Mouse (Mus musculus): ENCODE data around the gene Cldn13. TPM values are rescaled to one million over a fixed set of nuclear protein-coding genes. Genes with fewer than 3 reads are reported as not detected.
"Not testable (repeated sequence)": the region's sequence is repeated elsewhere in the genome, so short reads cannot be mapped to it uniquely, and the experiment has no call there.

Gene Cldn13
- polyA plus RNA-seq, 1 experiment from 2014 or later = 2.8 TPM

DNA sequence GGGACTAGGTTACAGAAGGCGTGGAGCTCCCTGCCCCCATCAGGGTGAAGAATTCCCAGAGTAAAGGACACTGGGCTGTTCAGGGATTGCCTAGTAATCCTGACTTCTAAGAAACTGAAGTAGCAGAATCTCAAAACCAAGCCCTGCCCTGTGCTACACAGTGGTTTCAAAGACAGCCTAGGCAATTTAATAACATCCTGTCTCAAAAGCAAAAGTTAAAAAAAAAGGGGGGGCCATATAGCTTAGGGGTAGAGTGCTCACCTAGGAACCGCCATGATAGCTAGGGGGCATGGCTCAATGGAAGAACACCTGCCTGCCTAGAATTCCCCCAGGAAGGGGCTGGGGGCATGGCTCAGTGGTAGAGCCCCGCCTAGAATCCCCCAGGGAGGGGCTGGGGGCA is 23.7 kb upstream of the Cldn13 start:
- WGBS = 75% methylated on average over 3 of the region's 3 CpGs
- DNase-seq (ENCODE audit: low spot score) = no peak

DNA sequence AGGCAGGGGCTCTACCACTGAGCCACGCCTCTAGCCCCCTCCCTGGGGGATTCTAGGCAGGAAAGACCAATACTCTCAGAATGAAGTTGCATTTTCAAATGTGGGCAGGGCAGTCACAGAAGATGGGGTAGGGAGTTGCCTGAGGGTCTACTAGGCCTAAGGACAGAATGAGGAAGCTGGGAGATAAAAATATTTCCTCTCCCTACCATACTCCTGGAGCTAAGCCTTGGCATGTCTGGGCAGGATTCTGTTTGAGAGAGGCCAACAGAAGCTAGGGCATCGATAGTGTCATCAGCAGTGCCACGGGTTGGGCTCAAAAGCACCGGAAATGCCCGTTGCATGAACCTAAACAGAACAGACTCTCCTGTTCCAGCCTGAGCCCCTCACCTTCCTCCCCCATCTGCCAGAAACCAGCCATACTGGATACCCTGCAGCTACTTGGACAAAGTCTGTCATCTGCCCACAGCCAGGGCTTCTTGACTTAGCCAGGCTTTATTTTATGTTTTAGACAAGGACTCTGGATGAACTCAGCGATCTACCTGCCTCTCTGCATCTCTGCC is 21.4 kb upstream of the Cldn13 start:
- Histone ChIP-seq H3K27ac (replicated peaks; ENCODE audit: low read depth, low read length) (no peak overlapping the region), H3K9me3 (ENCODE audit: control insufficient read depth, low read length) (no peaks in the 10 kb centered on the region), H3K9ac (ENCODE audit: low read length) (no peak overlapping the region), H3K4me1 (ENCODE audit: control insufficient read depth, insufficient read depth, low read length) (no peaks in the 10 kb centered on the region), H3K27me3 (ENCODE audit: control insufficient read depth, insufficient read depth, low read length) (no peaks in the 10 kb centered on the region), H3K36me3 (ENCODE audit: control insufficient read depth, insufficient read depth, low read length) (no peaks in the 10 kb centered on the region), H3K4me3 (ENCODE audit: low read depth, low read length) (no peak overlapping the region), H3K4me2 (ENCODE audit: low read depth, severe bottlenecking) (no peak overlapping the region)
- DNase-seq (ENCODE audit: low spot score) (no peak), ATAC-seq (ENCODE audit: insufficient number of reproducible peaks, low FRiP score, low TSS enrichment, low read depth) (no peak)
- WGBS = 81% methylated on average over 6 of the region's 6 CpGs

More for the DNA sequence above, 23.7 kb upstream of the Cldn13 start:
- no peak overlapping the region for H3K4me3 ChIP-seq (ENCODE audit: low read depth, low read length)
- ATAC-seq (ENCODE audit: insufficient number of reproducible peaks, low FRiP score, low TSS enrichment, low read depth) = no peak
- H3K9ac ChIP-seq (ENCODE audit: low read length) = no peak overlapping the region
- no peak overlapping the region for H3K4me2 ChIP-seq (ENCODE audit: low read depth, severe bottlenecking)
- H3K36me3 ChIP-seq (ENCODE audit: control insufficient read depth, insufficient read depth, low read length) = no peaks in the 10 kb centered on the region
- no peak overlapping the region for H3K27ac ChIP-seq (replicated peaks; ENCODE audit: low read depth, low read length)
- H3K9me3 ChIP-seq (ENCODE audit: control insufficient read depth, low read length) = no peaks in the 10 kb centered on the region
- H3K4me1 ChIP-seq (ENCODE audit: control insufficient read depth, insufficient read depth, low read length) = no peaks in the 10 kb centered on the region
- no peaks in the 10 kb centered on the region for H3K27me3 ChIP-seq (ENCODE audit: control insufficient read depth, insufficient read depth, low read length)

DNA sequence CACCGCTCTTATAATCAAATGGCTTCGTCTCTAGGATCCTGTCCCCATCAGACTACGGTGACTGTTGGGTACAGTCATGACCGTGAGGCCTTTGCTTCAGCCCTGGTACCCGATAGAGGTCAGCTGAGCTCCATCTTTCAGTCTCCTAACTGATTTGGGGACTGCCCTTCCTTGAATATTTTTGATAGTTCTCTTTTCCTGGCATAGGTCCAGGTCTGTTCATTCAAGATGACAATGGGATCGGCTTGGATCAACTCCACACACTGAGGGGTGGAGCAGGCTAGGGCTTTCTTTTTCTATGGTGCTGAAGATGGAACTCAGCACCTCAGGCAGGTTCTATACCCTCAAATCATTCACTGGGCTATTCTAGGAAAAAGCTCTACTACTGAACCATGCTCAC is 20.7 kb upstream of the Cldn13 start:
- Histone ChIP-seq H3K9ac (ENCODE audit: low read length) (no peak overlapping the region), H3K27me3 (ENCODE audit: control insufficient read depth, insufficient read depth, low read length) (no peaks in the 10 kb centered on the region), H3K4me2 (ENCODE audit: low read depth, severe bottlenecking) (no peak overlapping the region), H3K36me3 (ENCODE audit: control insufficient read depth, insufficient read depth, low read length) (no peaks in the 10 kb centered on the region), H3K27ac (replicated peaks; ENCODE audit: low read depth, low read length) (no peak overlapping the region), H3K4me1 (ENCODE audit: control insufficient read depth, insufficient read depth, low read length) (no peaks in the 10 kb centered on the region), H3K9me3 (ENCODE audit: control insufficient read depth, low read length) (no peaks in the 10 kb centered on the region), H3K4me3 (ENCODE audit: low read depth, low read length) (no peak overlapping the region)
- DNase-seq (ENCODE audit: low spot score) = no peak
- 95% methylated on average over 6 of the region's 6 CpGs for WGBS
- no peak for ATAC-seq (ENCODE audit: insufficient number of reproducible peaks, low FRiP score, low TSS enrichment, low read depth)

DNA sequence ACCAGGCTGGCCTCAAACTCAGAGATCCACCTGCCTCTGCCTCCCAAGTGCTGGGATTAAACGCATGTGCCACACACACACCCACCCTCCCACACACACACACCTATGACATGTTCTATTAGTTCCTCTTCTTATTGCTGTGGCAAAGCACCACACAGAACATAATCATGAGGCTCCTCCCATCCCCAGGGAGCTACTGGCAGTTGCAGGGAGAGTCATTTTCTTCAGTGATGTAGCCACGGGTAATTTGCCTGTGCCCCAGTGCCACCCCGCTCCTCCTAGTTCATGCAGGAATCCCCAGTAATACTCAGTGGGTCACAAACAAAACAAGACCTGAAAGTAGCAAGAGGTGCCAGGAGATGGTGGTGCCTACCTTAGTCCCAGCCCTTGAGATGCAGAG is 19.3 kb upstream of the Cldn13 start:
- ATAC-seq (ENCODE audit: insufficient number of reproducible peaks, low FRiP score, low TSS enrichment, low read depth) = no peak
- Histone ChIP-seq H3K9me3 (ENCODE audit: control insufficient read depth, low read length) (no peaks in the 10 kb centered on the region), H3K27me3 (ENCODE audit: control insufficient read depth, insufficient read depth, low read length) (no peaks in the 10 kb centered on the region)

DNA sequence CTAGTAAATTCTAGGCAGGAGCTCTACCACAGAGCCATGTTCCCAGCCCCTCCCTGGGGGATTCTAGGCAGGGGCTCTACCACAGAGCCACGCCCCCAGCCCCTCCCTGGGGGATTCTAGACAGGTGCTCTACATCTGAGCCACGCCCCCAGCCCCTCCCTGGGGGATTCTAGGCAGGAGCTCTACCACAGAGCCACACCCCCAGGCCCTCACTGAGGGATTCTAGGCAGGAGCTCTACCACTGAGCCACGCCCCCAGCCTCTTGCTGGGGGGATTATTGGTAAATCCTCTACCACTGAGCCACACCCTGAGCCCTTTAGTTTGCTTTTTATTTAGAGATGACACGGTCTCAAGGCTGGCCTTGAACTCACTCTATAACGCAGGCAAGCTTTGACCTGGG is 18.4 kb upstream of the Cldn13 start:
- H3K36me3 ChIP-seq (ENCODE audit: control insufficient read depth, insufficient read depth, low read length); H3K4me2 ChIP-seq (ENCODE audit: low read depth, severe bottlenecking); DNase-seq (ENCODE audit: low spot score); H3K9ac ChIP-seq (ENCODE audit: low read length); H3K4me3 ChIP-seq (ENCODE audit: low read depth, low read length); H3K27ac ChIP-seq (replicated peaks; ENCODE audit: low read depth, low read length); ATAC-seq (ENCODE audit: insufficient number of reproducible peaks, low FRiP score, low TSS enrichment, low read depth); H3K4me1 ChIP-seq (ENCODE audit: control insufficient read depth, insufficient read depth, low read length); H3K9me3 ChIP-seq (ENCODE audit: control insufficient read depth, low read length); H3K27me3 ChIP-seq (ENCODE audit: control insufficient read depth, insufficient read depth, low read length): not testable (repeated sequence)
- WGBS = 92% methylated on average over 5 of the region's 5 CpGs

More for the DNA sequence above, 19.3 kb upstream of the Cldn13 start:
- no peak overlapping the region for H3K27ac ChIP-seq (replicated peaks; ENCODE audit: low read depth, low read length)
- 95% methylated on average over 3 of the region's 3 CpGs for WGBS
- no peaks in the 10 kb centered on the region for H3K4me1 ChIP-seq (ENCODE audit: control insufficient read depth, insufficient read depth, low read length)
- H3K4me3 ChIP-seq (ENCODE audit: low read depth, low read length) = no peak overlapping the region
- no peaks in the 10 kb centered on the region for H3K36me3 ChIP-seq (ENCODE audit: control insufficient read depth, insufficient read depth, low read length)
- H3K4me2 ChIP-seq (ENCODE audit: low read depth, severe bottlenecking) = no peak overlapping the region
- no peak overlapping the region for H3K9ac ChIP-seq (ENCODE audit: low read length)
- no peak for DNase-seq (ENCODE audit: low spot score)

DNA sequence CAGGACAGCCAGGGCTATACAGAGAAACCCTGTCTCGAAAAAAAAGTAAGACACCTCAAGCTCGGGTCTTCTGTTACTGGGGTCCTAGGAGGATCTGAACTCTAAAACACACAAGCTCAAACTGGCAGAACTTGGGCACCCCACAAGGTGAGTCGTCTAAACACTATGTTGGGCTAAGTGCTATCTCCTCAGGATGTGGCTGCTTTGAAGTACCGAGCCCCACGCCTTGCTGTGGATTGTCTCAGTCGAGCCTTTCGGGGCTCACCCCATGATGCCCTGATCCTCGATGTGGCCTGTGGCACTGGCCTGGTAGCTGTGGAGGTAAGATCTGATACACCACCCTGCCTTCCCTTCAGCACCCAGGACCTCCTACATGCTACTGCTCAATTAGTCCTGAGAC is 18.0 kb upstream of the Cldn13 start:
- Histone ChIP-seq H3K27me3 (ENCODE audit: control insufficient read depth, insufficient read depth, low read length) (no peaks in the 10 kb centered on the region), H3K36me3 (ENCODE audit: control insufficient read depth, insufficient read depth, low read length) (no peaks in the 10 kb centered on the region), H3K4me3 (ENCODE audit: low read depth, low read length) (no peak overlapping the region), H3K4me2 (ENCODE audit: low read depth, severe bottlenecking) (no peak overlapping the region; the same call in 1 of the 2 replicates), H3K9me3 (ENCODE audit: control insufficient read depth, low read length) (no peaks in the 10 kb centered on the region), H3K27ac (replicated peaks; ENCODE audit: low read depth, low read length) (no peak overlapping the region), H3K9ac (ENCODE audit: low read length) (no peak overlapping the region), H3K4me1 (ENCODE audit: control insufficient read depth, insufficient read depth, low read length) (no peaks in the 10 kb centered on the region)
- DNase-seq (ENCODE audit: low spot score) (no peak), ATAC-seq (ENCODE audit: insufficient number of reproducible peaks, low FRiP score, low TSS enrichment, low read depth) (no peak)
- WGBS = 90% methylated on average over 8 of the region's 8 CpGs

DNA sequence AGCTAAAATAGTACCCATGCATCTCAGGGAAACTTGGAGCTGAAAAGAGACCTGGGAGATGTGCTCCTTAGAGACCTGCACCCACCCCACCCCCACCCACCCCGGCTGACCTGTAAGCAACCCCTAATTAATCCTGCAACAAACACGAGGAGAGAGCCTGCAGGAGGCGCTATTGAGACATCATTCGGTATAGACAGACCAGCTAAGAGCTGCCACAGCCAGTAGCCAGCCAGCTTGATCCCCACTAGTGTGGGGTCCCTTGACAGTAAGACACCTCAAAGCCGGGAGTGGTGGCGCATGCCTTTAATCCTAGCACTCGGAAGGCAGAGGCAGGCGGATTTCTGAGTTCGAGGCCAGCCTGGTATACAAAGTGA is 17.6 kb upstream of the Cldn13 start:
- peak overlapping the region; percentile 68 for H3K9ac ChIP-seq (ENCODE audit: low read length)
- H3K27ac ChIP-seq (replicated peaks; ENCODE audit: low read depth, low read length) = no peak overlapping the region
- 48% methylated on average over 9 of the region's 9 CpGs for WGBS
- H3K4me1 ChIP-seq (ENCODE audit: control insufficient read depth, insufficient read depth, low read length) = no peaks in the 10 kb centered on the region
- ATAC-seq (ENCODE audit: insufficient number of reproducible peaks, low FRiP score, low TSS enrichment, low read depth) = peak; percentile 31; the same call in 1 of the 2 replicates
- no peaks in the 10 kb centered on the region for H3K36me3 ChIP-seq (ENCODE audit: control insufficient read depth, insufficient read depth, low read length)
- H3K4me2 ChIP-seq (ENCODE audit: low read depth, severe bottlenecking) = peak overlapping the region; percentile 97
- H3K4me3 ChIP-seq (ENCODE audit: low read depth, low read length) = peak overlapping the region; percentile 60
- peak; percentile 76 for DNase-seq (ENCODE audit: low spot score)
- no peaks in the 10 kb centered on the region for H3K9me3 ChIP-seq (ENCODE audit: control insufficient read depth, low read length)
- H3K27me3 ChIP-seq (ENCODE audit: control insufficient read depth, insufficient read depth, low read length) = no peaks in the 10 kb centered on the region

DNA sequence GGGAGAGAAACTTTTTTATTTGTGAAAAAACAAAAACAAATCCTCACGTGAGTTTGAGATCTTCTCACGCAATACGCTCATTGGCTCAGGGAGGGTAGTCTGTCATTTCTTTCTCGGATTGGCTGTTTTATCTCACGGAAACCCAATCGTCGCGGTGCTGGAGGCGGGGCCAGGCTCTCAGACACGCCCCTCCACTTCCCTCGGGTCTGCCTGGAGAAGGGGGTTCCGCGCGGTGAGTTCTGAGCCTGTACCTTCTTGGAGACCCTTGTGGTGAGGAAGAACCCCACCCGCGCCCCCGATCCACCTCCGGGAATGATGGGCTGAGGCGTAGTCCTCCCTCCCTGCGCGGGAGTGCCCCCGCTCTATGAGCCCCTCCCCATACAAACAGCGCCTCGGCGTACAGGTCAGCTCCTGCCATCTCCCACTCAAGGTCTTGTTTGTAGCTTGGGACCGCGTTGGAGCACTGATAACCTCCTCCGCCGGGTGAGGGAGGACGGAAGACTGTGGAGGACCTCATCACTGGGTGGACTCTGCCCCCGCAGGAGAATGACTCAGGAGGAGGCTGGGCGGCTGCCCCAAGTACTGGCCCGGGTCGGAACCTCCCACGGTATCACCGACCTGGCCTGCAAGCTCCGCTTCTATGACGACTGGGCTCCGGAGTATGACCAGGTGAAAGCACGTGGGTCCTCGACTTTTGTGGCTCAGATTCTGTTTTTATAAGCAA is 17.0 kb upstream of the Cldn13 start, which contains the start of gene Mettl27:
TSS of gene Mettl27 (plus strand) at position 190 of the 724 bp plus-strand sequence.
- H3K4me2 ChIP-seq (ENCODE audit: low read depth, severe bottlenecking) = peak within 1 kb of the TSS; percentile 97
- ATAC-seq (ENCODE audit: insufficient number of reproducible peaks, low FRiP score, low TSS enrichment, low read depth) = peak; percentile 93
- peak; percentile 91 for DNase-seq (ENCODE audit: low spot score)
- no peaks in the 10 kb centered on the region for H3K4me1 ChIP-seq (ENCODE audit: control insufficient read depth, insufficient read depth, low read length)
- H3K27me3 ChIP-seq (ENCODE audit: control insufficient read depth, insufficient read depth, low read length) = no peaks in the 10 kb centered on the region
- H3K9ac ChIP-seq (ENCODE audit: low read length) = peak within 1 kb of the TSS; percentile 68
- WGBS = 0% methylated on average over 41 of the region's 41 CpGs
- no peak within 1 kb of the TSS for H3K27ac ChIP-seq (replicated peaks; ENCODE audit: low read depth, low read length)
- no peaks in the 10 kb centered on the region for H3K36me3 ChIP-seq (ENCODE audit: control insufficient read depth, insufficient read depth, low read length)
- no peaks in the 10 kb centered on the region for H3K9me3 ChIP-seq (ENCODE audit: control insufficient read depth, low read length)
- peak within 1 kb of the TSS; percentile 60 for H3K4me3 ChIP-seq (ENCODE audit: low read depth, low read length)

Data from limb, embryonic 11.5 days (tissue).